Mouse (Mus musculus): ENCODE data around the gene Cr2.

GRCm38 (mm10) chr1:195129867-195130266, 46.6 kb downstream of the Cr2 start:
- TF ChIP-seq POLR2A (IDR thresholded peaks at IDR 0.05; ENCODE audit: borderline replicate concordance, extremely low read depth, low read depth, low read length) = no peak
- TF ChIP-seq CTCF (IDR thresholded peaks at IDR 0.05; ENCODE audit: insufficient read depth, low read length) = no peak
